Mouse (Mus musculus) MEL (cell line): ENCODE measurements around the gene Ddx52.

Experiments
- CHD2 ChIP-seq: IDR thresholded peaks from 2 replicates; pipeline ENCODE4 v1.6.1; 2011; ENCODE audit warnings: low read length, improper control_type of control experiment
- CTCF ChIP-seq, 3 experiments: IDR thresholded peaks in 2 of 3; conservative IDR thresholded peaks in 1 of 3; 2 replicates each; pipeline ENCODE4 v1.5.1; 2011 to 2012; ENCODE audit warnings: low read length in 3 of 3, low read depth in 2 of 3, mild to moderate bottlenecking in 2 of 3, improper control_type of control experiment in 1 of 3, inconsistent platforms in 1 of 3, mixed read lengths in 1 of 3, moderate library complexity in 1 of 3; ENCODE audit not compliant: control insufficient read depth in 1 of 3, insufficient read depth in 1 of 3, poor library complexity in 1 of 3, severe bottlenecking in 1 of 3
- EP300 ChIP-seq, 2 experiments: IDR thresholded peaks; 2 replicates each; pipeline ENCODE4 v1.6.1; 2011; ENCODE audit warnings: improper control_type of control experiment in 2 of 2, low read length in 2 of 2, low read depth in 1 of 2, mild to moderate bottlenecking in 1 of 2
- GATA1 ChIP-seq: IDR thresholded peaks from 2 replicates; pipeline ENCODE4 v1.6.1; 2011; ENCODE audit warnings: low read depth, low read length, improper control_type of control experiment

DNA sequence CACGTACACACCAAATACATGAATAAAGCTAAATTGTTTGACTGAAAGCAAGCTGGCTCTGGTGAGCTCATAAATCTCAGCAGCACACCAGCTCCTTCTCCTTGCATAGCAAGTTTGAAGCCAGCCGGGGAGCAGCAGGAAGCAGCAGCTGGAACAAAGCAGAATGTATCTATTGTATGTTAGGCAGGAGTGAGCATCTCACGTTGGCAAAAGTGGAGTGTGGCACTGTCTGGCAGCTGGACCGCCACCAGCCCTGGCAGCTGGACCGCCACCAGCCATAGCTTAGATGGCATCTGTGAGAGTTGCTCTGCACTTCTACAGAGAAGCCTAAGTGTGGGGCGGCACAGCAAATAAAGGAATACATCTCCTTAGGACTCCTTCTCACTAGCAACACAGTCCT is 62.1 kb downstream of the Ddx52 start:
- TF ChIP-seq CHD2: no peak
- TF ChIP-seq GATA1: no peak
- TF ChIP-seq CTCF (IDR thresholded peaks at IDR 0.05 in 2 of 3, conservative IDR thresholded peaks at IDR 0.05 in 1 of 3; ENCODE audit: control insufficient read depth in 1 of 3, insufficient read depth in 1 of 3, low read depth in 2 of 3, low read length in 3 of 3, poor library complexity in 1 of 3, severe bottlenecking in 1 of 3): no peak
- TF ChIP-seq EP300 (IDR thresholded peaks at IDR 0.05; ENCODE audit: low read depth in 1 of 2, low read length in 2 of 2): no peak
